Mouse (Mus musculus) neural tube, embryonic 11.5 days (tissue): ENCODE measurements at regions not wholly inside any gene's neighbourhood (a gene's known extent, or its start where the extent isn't known, plus 50 kb on each side); places are given as distances from the start of the nearest gene placed in this dataset.
A peak's percentile ranks its signal among the peaks of the same experiment; 100 is the strongest.
"Not testable (repeated sequence)": the region's sequence is repeated elsewhere in the genome, so short reads cannot be mapped to it uniquely, and the experiment has no call there.

ENCODE experiments used
- ATAC-seq: fragments of 200-750 bp; cut with Nextera tagmentation; 2 replicates; pipeline ENCODE4 v1.8.0; 2017; ENCODE audit warnings: moderate number of reproducible peaks, mild to moderate bottlenecking, moderate TSS enrichment, moderate library complexity; ENCODE audit not compliant: insufficient read depth, low FRiP score, low TSS enrichment
- DNase-seq: peaks from one replicate; pipeline ENCODE4 v3.0.0-alpha.2; 2015; ENCODE audit warnings: low spot score
- H3K27ac ChIP-seq: fragments of 300-500 bp; sonication (generic); 2 replicates; pipeline ENCODE4 v1.5.1; 2014; ENCODE audit warnings: low read depth, mild to moderate bottlenecking, low read length
- H3K27me3 ChIP-seq: fragments of 300-500 bp; sonication (generic); 2 replicates; pipeline ENCODE4 v1.6.1; 2014; ENCODE audit warnings: mild to moderate bottlenecking, low read length, mixed read lengths; ENCODE audit not compliant: control insufficient read depth, insufficient read depth
- H3K36me3 ChIP-seq: fragments of 300-500 bp; sonication (generic); 2 replicates; pipeline ENCODE4 v1.6.1; 2014; ENCODE audit warnings: mild to moderate bottlenecking, low read length, moderate library complexity, mixed read lengths; ENCODE audit not compliant: control insufficient read depth, insufficient read depth
- H3K4me1 ChIP-seq: fragments of 300-500 bp; sonication (generic); 2 replicates; pipeline ENCODE4 v1.6.1; 2014; ENCODE audit warnings: low read length, mixed read lengths; ENCODE audit not compliant: control insufficient read depth, insufficient read depth
- H3K4me2 ChIP-seq: fragments of 300-500 bp; sonication (generic); 2 replicates; pipeline ENCODE4 v1.6.1; 2014; ENCODE audit warnings: low read depth, mild to moderate bottlenecking, moderate library complexity
- H3K4me3 ChIP-seq: fragments of 300-500 bp; sonication (generic); 2 replicates; pipeline ENCODE4 v1.5.1; 2014; ENCODE audit warnings: low read depth, low read length
- H3K9ac ChIP-seq: fragments of 300-500 bp; sonication (generic); 2 replicates; pipeline ENCODE4 v1.6.1; 2014; ENCODE audit warnings: mild to moderate bottlenecking, low read length
- H3K9me3 ChIP-seq: fragments of 300-500 bp; sonication (generic); 2 replicates; pipeline ENCODE4 v1.6.1; 2016; ENCODE audit warnings: low read length; ENCODE audit not compliant: control insufficient read depth
- WGBS: fragments of 180-500 bp; shearing (Covaris S2); extraction: QIAGEN DNeasy Blood & Tissue Kit; methylation state at CpG from one replicate; pipeline ENCODE4 v1.1.7; 2014; 5-methylcytosine and 5-hydroxymethylcytosine counted together

- WGBS = 21% methylated on average over 8 of the region's 8 CpGs
- no peak overlapping the region for H3K4me2 ChIP-seq
- H3K9me3 ChIP-seq = no peaks in the 10 kb centered on the region
- ATAC-seq (peak; percentile 63; the same call in 1 of the 2 replicates), DNase-seq (peak; percentile 72)
- no peaks in the 10 kb centered on the region for H3K36me3 ChIP-seq
- no peaks in the 10 kb centered on the region for H3K27me3 ChIP-seq
- H3K4me3 ChIP-seq = no peak overlapping the region
- no peak overlapping the region for H3K9ac ChIP-seq
- H3K4me1 ChIP-seq = no peaks in the 10 kb centered on the region
- H3K27ac ChIP-seq = no peak overlapping the region
Measured at GRCm38 (mm10) chr5:68252671-68253070, 221.0 kb downstream of the Grxcr1 start.

- 43% methylated on average over 1 of the region's 1 CpGs for WGBS
- DNase-seq (no peak), ATAC-seq (no peak)
- Histone ChIP-seq H3K9ac (no peak overlapping the region), H3K4me1 (no peaks in the 10 kb centered on the region), H3K4me2 (no peak overlapping the region), H3K4me3 (no peak overlapping the region), H3K36me3 (no peaks in the 10 kb centered on the region), H3K27me3 (no peaks in the 10 kb centered on the region), H3K9me3 (no peaks in the 10 kb centered on the region), H3K27ac (no peak overlapping the region)
Measured at GRCm38 (mm10) chr5:68253476-68253875, 221.8 kb downstream of the Grxcr1 start.

GRCm38 (mm10) chr5:68254111-68254510 lies 222.5 kb downstream of the Grxcr1 start:
- no peak overlapping the region for H3K4me3 ChIP-seq
- H3K9me3 ChIP-seq = no peaks in the 10 kb centered on the region
- no peaks in the 10 kb centered on the region for H3K36me3 ChIP-seq
- no peak for DNase-seq
- H3K27ac ChIP-seq = no peak overlapping the region
- WGBS = 59% methylated on average over 2 of the region's 2 CpGs
- no peak overlapping the region for H3K9ac ChIP-seq
- no peaks in the 10 kb centered on the region for H3K27me3 ChIP-seq
- no peaks in the 10 kb centered on the region for H3K4me1 ChIP-seq
- ATAC-seq = 0 out of 2 replicates have a peak, but pooled peaks have one; percentile 31
- no peak overlapping the region for H3K4me2 ChIP-seq

GRCm38 (mm10) chr5:68264206-68264605 lies 232.6 kb downstream of the Grxcr1 start:
- Histone ChIP-seq H3K4me2 (no peak overlapping the region), H3K27ac (no peak overlapping the region), H3K36me3 (no peaks in the 10 kb centered on the region), H3K4me3 (no peak overlapping the region), H3K27me3 (no peaks in the 10 kb centered on the region), H3K9ac (no peak overlapping the region), H3K9me3 (no peaks in the 10 kb centered on the region), H3K4me1 (no peaks in the 10 kb centered on the region)
- ATAC-seq = no peak
- 86% methylated on average over 3 of the region's 3 CpGs for whole genome bisulfite sequencing
- no peak for DNase-seq

GRCm38 (mm10) chr5:68274271-68274670 lies 242.6 kb downstream of the Grxcr1 start:
- Histone ChIP-seq H3K4me1 (no peaks in the 10 kb centered on the region), H3K4me2 (no peak overlapping the region), H3K4me3 (no peak overlapping the region), H3K9me3 (no peaks in the 10 kb centered on the region), H3K27me3 (no peaks in the 10 kb centered on the region), H3K36me3 (no peaks in the 10 kb centered on the region), H3K9ac (no peak overlapping the region), H3K27ac (no peak overlapping the region)
- 88% methylated on average over 3 of the region's 3 CpGs for WGBS
- DNase-seq = no peak
- no peak for ATAC-seq

GRCm38 (mm10) chr5:68275558-68276263 lies 244.1 kb downstream of the Grxcr1 start:
- no peak for ATAC-seq
- no peak for DNase-seq
- no peak overlapping the region for H3K27ac ChIP-seq
- no peaks in the 10 kb centered on the region for H3K9me3 ChIP-seq
- H3K4me2 ChIP-seq = no peak overlapping the region
- H3K36me3 ChIP-seq = no peaks in the 10 kb centered on the region
- no peak overlapping the region for H3K9ac ChIP-seq
- no peaks in the 10 kb centered on the region for H3K27me3 ChIP-seq
- H3K4me3 ChIP-seq = no peak overlapping the region
- no peaks in the 10 kb centered on the region for H3K4me1 ChIP-seq
- WGBS = 84% methylated on average over 5 of the region's 5 CpGs

GRCm38 (mm10) chr5:68295774-68296173 lies 264.1 kb downstream of the Grxcr1 start:
- H3K4me1 ChIP-seq, H3K9ac ChIP-seq, H3K36me3 ChIP-seq, H3K4me3 ChIP-seq, H3K4me2 ChIP-seq, H3K9me3 ChIP-seq, ATAC-seq, DNase-seq, H3K27me3 ChIP-seq, H3K27ac ChIP-seq: not testable (repeated sequence)
- 81% methylated on average over 2 of the region's 2 CpGs for WGBS

GRCm38 (mm10) chr5:68313187-68313586 lies 281.6 kb downstream of the Grxcr1 start:
- WGBS = 68% methylated on average over 3 of the region's 3 CpGs

GRCm38 (mm10) chr5:68318979-68319378 lies 287.3 kb downstream of the Grxcr1 start:
- no peak for ATAC-seq
- no peak overlapping the region for H3K4me2 ChIP-seq
- H3K36me3 ChIP-seq = no peaks in the 10 kb centered on the region
- no peak overlapping the region for H3K27ac ChIP-seq
- H3K9me3 ChIP-seq = no peaks in the 10 kb centered on the region
- H3K4me3 ChIP-seq = no peak overlapping the region
- H3K9ac ChIP-seq = no peak overlapping the region
- H3K27me3 ChIP-seq = no peaks in the 10 kb centered on the region
- DNase-seq = no peak
- no peaks in the 10 kb centered on the region for H3K4me1 ChIP-seq

More at GRCm38 (mm10) chr5:68313187-68313586, 281.6 kb downstream of the Grxcr1 start:
- H3K9ac ChIP-seq = no peak overlapping the region
- H3K4me3 ChIP-seq = no peak overlapping the region
- no peaks in the 10 kb centered on the region for H3K36me3 ChIP-seq
- ATAC-seq (no peak), DNase-seq (no peak)
- H3K27me3 ChIP-seq = no peaks in the 10 kb centered on the region
- no peak overlapping the region for H3K27ac ChIP-seq
- no peaks in the 10 kb centered on the region for H3K9me3 ChIP-seq
- no peak overlapping the region for H3K4me2 ChIP-seq
- no peaks in the 10 kb centered on the region for H3K4me1 ChIP-seq
